Mouse (Mus musculus) erythroid progenitor cell, adult 5-6 weeks (primary cell): Measurements from ENCODE around the gene Piezo1. TPM values are rescaled to one million over a fixed set of nuclear protein-coding genes. Genes with fewer than 3 reads are reported as not detected.

Experiments
- ATAC-seq: replicated peaks from 2 replicates; pipeline ENCODE4 v1.8.0; 2016; ENCODE audit warnings: moderate number of reproducible peaks, mild to moderate bottlenecking, moderate TSS enrichment, inconsistent platforms; ENCODE audit not compliant: poor library complexity, low FRiP score, severe bottlenecking
- total RNA-seq, 2 experiments: library from RNA; stranded (forward) in 1 of 2; stranded (reverse) in 1 of 2; fragments of 150-400 nt in 1 of 2; fragments of 186-747, 209-891 nt in 1 of 2; gene quantifications; 2 replicates each; pipeline versions ENCODE4 v1.2.3 to v1.2.4; 2015 to 2017; ENCODE audit warnings: low replicate concordance in 2 of 2

Gene Piezo1
- total RNA-seq, 2 experiments from 2014 or later, result 31.8 to 43.2 TPM

- ATAC-seq, result no peak
Measured at GRCm38 (mm10) chr8:122548331-122548730, 2.8 kb downstream of the Piezo1 start.

GRCm38 (mm10) chr8:122547815-122548214 is 3.3 kb downstream of the Piezo1 start:
- ATAC-seq, result peak; percentile 47

GRCm38 (mm10) chr8:122546811-122547453 is 4.2 kb downstream of the Piezo1 start:
- ATAC-seq, result no peak

GRCm38 (mm10) chr8:122546066-122546755 is 4.9 kb downstream of the Piezo1 start:
- ATAC-seq, result peak; percentile 75

- ATAC-seq, result no peak
Measured at GRCm38 (mm10) chr8:122544138-122544537, 7.0 kb downstream of the Piezo1 start.

GRCm38 (mm10) chr8:122538310-122539076 is 12.6 kb downstream of the Piezo1 start:
- ATAC-seq, result peak; percentile 43

- ATAC-seq, result peak; percentile 86
Measured at GRCm38 (mm10) chr8:122537812-122538211, 13.3 kb downstream of the Piezo1 start.

GRCm38 (mm10) chr8:122537033-122537432 is 14.1 kb downstream of the Piezo1 start:
- ATAC-seq, result peak; percentile 44; the same call in 1 of the 2 replicates

GRCm38 (mm10) chr8:122531312-122531711 is 19.8 kb downstream of the Piezo1 start:
- no peak for ATAC-seq

GRCm38 (mm10) chr8:122529159-122529558 is 22.0 kb downstream of the Piezo1 start:
- no peak for ATAC-seq

- no peak for ATAC-seq
Measured at GRCm38 (mm10) chr8:122527937-122528336, 23.2 kb downstream of the Piezo1 start.

- ATAC-seq, result no peak
Measured at GRCm38 (mm10) chr8:122526526-122527170, 24.5 kb downstream of the Piezo1 start.

- no peak for ATAC-seq
Measured at GRCm38 (mm10) chr8:122526084-122526483, 25.0 kb downstream of the Piezo1 start.

GRCm38 (mm10) chr8:122525004-122525403 is 26.1 kb downstream of the Piezo1 start:
- 0 out of 2 replicates have a peak, but pooled peaks have one; percentile 7 for ATAC-seq

GRCm38 (mm10) chr8:122524506-122524905 is 26.6 kb downstream of the Piezo1 start:
- no peak for ATAC-seq

GRCm38 (mm10) chr8:122523652-122524360 is 27.3 kb downstream of the Piezo1 start:
- ATAC-seq, result no peak

- no peak for ATAC-seq
Measured at GRCm38 (mm10) chr8:122522796-122523651, 28.1 kb downstream of the Piezo1 start.

- ATAC-seq, result no peak
Measured at GRCm38 (mm10) chr8:122520611-122521010, 30.5 kb downstream of the Piezo1 start.
